Mouse (Mus musculus) CD4-positive, CD25-positive, alpha-beta regulatory T cell (primary cell): Measurements from ENCODE around the gene Nsun3. TPM values are rescaled to one million over a fixed set of nuclear protein-coding genes. Genes with fewer than 3 reads are reported as not detected.

Experiments
- polyA plus RNA-seq: library from polyadenylated mRNA; unstranded; fragments of 100-300 nt; shearing (Covaris generic); gene quantifications from one replicate; pipeline ENCODE4 v1.2.1, GENCODE M21; 2017

Nsun3 gene
- 22.0 TPM for polyA plus RNA-seq

GRCm38 (mm10) chr16:62786621-62787331, at the start of gene Nsun3:
Nsun3 (minus strand) TSS chr16:62786818.

GRCm38 (mm10) chr16:62814491-62814890, 27.9 kb upstream of the Nsun3 start, which contains the start of gene Stx19:
Stx19 (plus strand) TSS chr16:62814676.

Other genes starting within 250 kb of the Nsun3 start
- gene Stx19, start 27.9 kb upstream of the Nsun3 start, polyA plus RNA-seq, result 0.35 TPM
- gene Arl13b, start 60.2 kb upstream of the Nsun3 start, polyA plus RNA-seq, result 11.8 TPM
- 14.3 TPM for gene Pros1, start 67.5 kb upstream of the Nsun3 start, polyA plus RNA-seq